Mouse (Mus musculus): ENCODE data around the gene Hsp90ab1.

Gene Hsp90ab1

GRCm38 (mm10) chr17:45556514-45557245 is 16.4 kb downstream of the Hsp90ab1 start:
- no peak for DNase-seq

GRCm38 (mm10) chr17:45556107-45556489 is 17.0 kb downstream of the Hsp90ab1 start:
- DNase-seq: peak in 1 of 2 experiments; percentile 43

- peak; percentile 95 for DNase-seq
These were observed 17.5 kb downstream of the Hsp90ab1 start, which contains the start of gene Nfkbie for GRCm38 (mm10) chr17:45555452-45556106. Nfkbie (plus strand) TSS chr17:45555703.

- no peak for DNase-seq
These were observed 18.7 kb downstream of the Hsp90ab1 start for GRCm38 (mm10) chr17:45554420-45554819.

GRCm38 (mm10) chr17:45553065-45553464 is 20.0 kb downstream of the Hsp90ab1 start:
- DNase-seq: no peak

- peak; percentile 89 to 92 for DNase-seq
These were observed 21.1 kb downstream of the Hsp90ab1 start for GRCm38 (mm10) chr17:45551816-45552451.

- DNase-seq: no peak
These were observed 21.7 kb downstream of the Hsp90ab1 start for GRCm38 (mm10) chr17:45551249-45551796.

GRCm38 (mm10) chr17:45550253-45550652 is 22.8 kb downstream of the Hsp90ab1 start:
- DNase-seq: no peak

GRCm38 (mm10) chr17:45549617-45550181 is 23.4 kb downstream of the Hsp90ab1 start, which contains the start of gene Tmem151b:
Tmem151b (minus strand) TSS chr17:45549677.
- peak; percentile 82 to 87 for DNase-seq

- peak; percentile 79 to 82 for DNase-seq
These were observed 24.2 kb downstream of the Hsp90ab1 start for GRCm38 (mm10) chr17:45548541-45549512.

- DNase-seq: peak; percentile 69 to 78
These were observed 25.4 kb downstream of the Hsp90ab1 start for GRCm38 (mm10) chr17:45547461-45548190.

GRCm38 (mm10) chr17:45546941-45547340 is 26.1 kb downstream of the Hsp90ab1 start:
- peak; percentile 77 for DNase-seq

GRCm38 (mm10) chr17:45545278-45545961 is 27.7 kb downstream of the Hsp90ab1 start:
- DNase-seq: peak in 1 of 2 experiments; percentile 71

- DNase-seq: no peak
These were observed 28.2 kb downstream of the Hsp90ab1 start for GRCm38 (mm10) chr17:45544873-45545277.

- peak; percentile 50 to 70 for DNase-seq
These were observed 28.8 kb downstream of the Hsp90ab1 start for GRCm38 (mm10) chr17:45544001-45544872.

GRCm38 (mm10) chr17:45543115-45543514 is 30.0 kb downstream of the Hsp90ab1 start:
- DNase-seq: peak in 1 of 2 experiments; percentile 44

GRCm38 (mm10) chr17:45542705-45543104 is 30.4 kb downstream of the Hsp90ab1 start:
- peak; percentile 61 to 70 for DNase-seq

GRCm38 (mm10) chr17:45542129-45542528 is 30.9 kb downstream of the Hsp90ab1 start:
- DNase-seq: no peak

GRCm38 (mm10) chr17:45539664-45540063 is 33.4 kb downstream of the Hsp90ab1 start:
- no peak for DNase-seq
